Mouse (Mus musculus) common myeloid progenitor, adult 5-6 weeks (primary cell): ENCODE measurements around the gene Gm10295. TPM values are rescaled to one million over a fixed set of nuclear protein-coding genes. Genes with fewer than 3 reads are reported as not detected.
A peak's percentile ranks its signal among the peaks of the same experiment; 100 is the strongest.

Source experiments
- ATAC-seq: replicated peaks from 2 replicates; pipeline ENCODE4 v1.8.0; 2016; ENCODE audit warnings: low read depth, mild to moderate bottlenecking, moderate TSS enrichment, inconsistent platforms; ENCODE audit not compliant: poor library complexity, severe bottlenecking
- total RNA-seq: library from RNA; stranded (forward); fragments of 200-1000, 187-1606 nt; gene quantifications from 2 replicates; pipeline ENCODE4 v1.2.3, GENCODE M21; 2017

Gene Gm10295
- total RNA-seq: not detected in 2 replicates

DNA sequence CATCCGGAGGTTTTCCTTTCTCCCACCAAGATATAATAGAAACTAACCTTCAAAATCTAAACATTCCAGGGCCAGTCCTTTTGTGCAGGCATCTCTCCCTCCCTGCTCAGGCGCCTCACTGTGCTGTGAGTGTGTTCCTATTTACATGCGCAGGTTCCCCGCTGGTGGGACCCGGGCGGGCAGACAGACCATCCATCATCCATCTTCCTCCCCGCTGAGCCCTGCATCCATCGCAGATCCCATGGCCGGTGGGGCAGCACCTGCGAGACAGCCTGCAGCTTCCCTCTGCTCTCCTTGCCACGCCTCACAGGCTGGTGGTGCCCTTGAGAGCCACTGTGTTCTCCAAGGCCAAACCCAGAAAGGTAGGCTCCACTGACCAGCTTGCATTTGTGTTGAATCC lies at the start of gene Gm10295:
Gm10295 (minus strand) TSS at position 122 of the 400 bp plus-strand sequence.
- no peak for ATAC-seq

DNA sequence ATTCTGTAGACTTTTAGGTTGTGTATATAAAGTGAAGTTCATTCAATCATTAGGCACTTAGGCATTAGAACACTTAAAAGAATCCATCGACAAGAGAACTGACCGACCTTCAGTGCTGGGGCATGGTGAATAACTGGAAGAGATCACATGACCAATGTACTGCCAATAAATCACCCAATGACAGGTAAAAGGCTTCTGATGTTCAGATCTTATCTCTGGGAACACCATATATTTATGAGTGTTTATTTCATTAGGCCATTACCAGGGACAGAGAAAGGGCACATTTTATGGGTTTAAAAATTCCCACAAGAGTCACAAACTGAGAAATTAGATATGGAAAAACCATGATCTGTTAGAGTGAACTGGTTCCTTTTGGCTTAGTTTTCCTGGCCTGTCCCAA lies 49.7 kb upstream of the Gm10295 start:
- no peak for ATAC-seq

DNA sequence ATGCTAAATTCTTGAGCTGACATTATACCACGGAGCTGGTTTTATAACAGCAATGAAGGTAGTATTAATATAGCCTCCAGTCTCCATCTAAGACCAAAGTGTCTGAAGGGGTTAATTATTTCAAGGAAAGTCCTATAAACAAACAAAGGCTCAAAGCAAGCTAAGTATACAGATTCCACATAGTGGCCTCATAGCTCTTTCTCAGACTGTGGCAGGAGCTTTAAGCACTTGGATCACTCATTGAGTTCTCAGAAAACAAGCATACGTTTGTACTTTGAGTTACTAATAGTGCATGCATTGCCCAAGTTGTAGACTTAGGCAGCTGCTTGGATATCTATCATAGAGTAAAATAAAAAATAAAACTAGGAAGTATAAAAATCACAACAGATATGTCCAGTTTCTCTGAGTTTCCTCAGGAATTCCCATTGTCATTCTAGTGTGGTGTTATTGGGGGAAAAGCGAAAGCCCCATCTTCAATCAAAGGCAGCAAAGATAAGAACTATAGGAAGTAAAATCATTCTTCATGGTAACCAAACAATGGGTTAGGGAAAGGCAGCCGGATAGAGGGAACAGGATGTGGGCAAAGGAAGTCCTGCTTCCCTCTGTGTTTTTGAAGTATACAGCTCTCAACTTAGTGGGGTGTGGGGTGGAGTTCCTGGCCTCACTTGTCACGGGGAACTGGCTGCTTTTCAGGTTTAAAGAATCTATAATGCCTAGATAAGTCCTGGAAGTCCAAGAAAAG lies 48.8 kb upstream of the Gm10295 start:
- 0 out of 2 replicates have a peak, but pooled peaks have one; percentile 36 for ATAC-seq

DNA sequence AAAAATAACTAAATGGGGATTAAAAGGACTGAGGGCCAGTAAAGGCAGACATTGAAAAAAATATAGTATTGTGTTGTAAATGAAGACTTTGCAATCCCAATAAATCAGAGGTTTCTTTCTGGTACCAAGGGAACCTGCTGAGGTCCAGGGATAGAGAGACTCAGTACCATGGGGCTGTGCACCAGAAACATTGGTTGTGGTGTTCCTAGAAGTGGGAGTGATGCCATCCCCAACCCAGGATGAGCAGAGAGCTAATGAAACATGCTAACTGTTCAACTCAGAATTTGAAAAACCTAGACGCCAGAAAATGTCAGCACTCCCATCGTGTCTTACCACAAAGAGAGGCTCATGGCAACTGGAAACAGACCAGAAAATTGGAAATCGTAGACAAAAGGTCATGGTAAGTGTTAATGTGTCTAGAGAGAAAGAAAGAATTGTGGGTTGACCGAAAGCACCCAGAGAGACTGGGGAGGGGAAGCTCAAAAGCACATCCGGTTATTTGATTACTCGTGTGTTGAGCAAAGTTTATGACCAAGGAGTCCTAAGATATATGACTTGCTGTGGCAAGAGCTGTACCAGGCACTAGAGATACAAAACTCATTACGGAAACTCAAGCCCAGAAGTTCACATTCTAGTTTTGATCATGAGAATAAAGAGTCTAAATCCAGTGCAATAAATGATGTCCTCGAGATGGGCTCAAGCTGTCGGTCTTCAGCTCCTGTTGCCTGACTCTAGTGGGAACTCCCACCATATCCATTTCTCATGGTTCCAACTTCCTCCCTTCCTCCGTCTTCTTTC lies 47.9 kb upstream of the Gm10295 start:
- ATAC-seq: no peak

DNA sequence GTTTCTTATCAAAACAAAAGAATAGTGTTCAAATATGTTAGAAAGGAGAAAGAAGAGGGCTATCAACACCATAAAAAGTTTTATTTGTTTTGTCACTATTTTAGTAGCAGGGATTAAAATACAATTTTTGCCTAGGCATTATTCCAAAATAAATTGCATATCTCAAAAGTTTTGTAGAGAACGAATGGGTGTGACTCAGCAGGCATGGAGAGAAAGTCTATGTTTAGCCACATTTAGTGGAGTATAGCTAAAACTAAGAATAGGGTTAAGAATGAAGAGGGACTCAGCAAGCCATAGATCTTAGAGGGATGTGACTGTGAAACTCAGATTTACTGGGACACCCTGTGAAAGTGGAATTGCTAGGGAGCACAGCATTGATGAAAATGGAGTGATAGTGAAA lies 47.1 kb upstream of the Gm10295 start:
- no peak for ATAC-seq

DNA sequence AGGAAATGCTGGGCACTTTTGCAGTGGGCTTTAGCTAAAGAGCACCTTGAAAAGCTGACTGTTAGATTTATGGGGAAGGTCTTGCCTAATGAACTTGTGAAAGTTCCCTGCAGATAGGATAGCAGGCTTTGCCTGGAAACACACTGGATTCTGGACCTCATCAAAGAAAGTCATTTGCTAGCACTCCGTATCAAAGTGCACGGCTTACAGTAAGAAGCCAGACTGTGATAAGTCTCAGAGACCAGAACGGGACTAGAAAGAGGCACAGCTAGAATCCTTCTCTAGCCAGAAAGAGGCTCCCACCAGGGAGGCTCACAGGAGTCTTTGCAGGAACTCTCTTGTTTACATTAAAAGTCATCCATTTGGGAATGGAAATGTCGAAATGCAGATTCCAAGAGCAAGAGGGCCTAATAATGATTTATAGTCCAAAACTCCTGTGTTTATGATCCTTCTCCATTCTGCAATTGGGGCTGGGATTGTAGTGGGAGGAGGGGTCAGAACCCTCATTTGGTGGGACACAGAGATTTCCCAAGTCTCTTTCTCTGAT lies 41.6 kb upstream of the Gm10295 start:
- ATAC-seq: no peak

DNA sequence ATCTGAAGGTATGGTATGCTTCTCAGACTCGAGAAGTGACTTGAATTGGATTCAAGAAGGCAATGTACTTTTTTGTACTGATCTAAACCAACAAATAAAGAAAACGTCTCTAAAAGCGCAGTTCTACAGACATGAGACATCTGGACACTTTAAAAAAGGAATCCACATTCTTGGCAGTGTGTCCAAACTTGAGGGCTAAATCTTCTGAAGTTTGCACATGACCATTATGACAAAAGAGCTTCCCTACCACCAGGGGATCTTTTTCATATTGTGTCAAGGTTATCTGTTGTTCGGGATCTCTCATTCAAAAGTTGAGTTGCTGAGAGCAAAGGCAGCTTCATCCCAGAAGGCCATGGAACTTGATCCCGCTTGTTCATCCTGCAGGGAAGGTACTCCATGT lies 40.0 kb upstream of the Gm10295 start:
- no peak for ATAC-seq

DNA sequence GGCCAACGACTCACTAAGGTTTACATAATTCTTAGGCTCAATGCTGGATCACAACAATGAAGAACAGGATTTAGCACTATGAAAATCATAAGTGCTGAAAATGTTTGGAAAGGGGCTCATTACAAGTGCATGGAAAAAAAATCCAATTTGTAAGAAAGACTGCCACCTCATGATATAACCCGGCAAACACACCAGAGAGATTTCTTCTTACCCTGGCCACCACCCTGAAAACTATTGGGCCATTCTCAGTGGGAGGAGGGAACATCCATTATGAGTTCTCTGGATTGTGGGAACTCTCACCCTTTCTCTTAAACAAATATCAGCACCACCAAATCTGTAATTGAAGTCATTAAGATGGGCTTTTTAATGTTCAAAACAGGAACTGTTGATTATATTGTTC lies 39.0 kb upstream of the Gm10295 start:
- no peak for ATAC-seq

DNA sequence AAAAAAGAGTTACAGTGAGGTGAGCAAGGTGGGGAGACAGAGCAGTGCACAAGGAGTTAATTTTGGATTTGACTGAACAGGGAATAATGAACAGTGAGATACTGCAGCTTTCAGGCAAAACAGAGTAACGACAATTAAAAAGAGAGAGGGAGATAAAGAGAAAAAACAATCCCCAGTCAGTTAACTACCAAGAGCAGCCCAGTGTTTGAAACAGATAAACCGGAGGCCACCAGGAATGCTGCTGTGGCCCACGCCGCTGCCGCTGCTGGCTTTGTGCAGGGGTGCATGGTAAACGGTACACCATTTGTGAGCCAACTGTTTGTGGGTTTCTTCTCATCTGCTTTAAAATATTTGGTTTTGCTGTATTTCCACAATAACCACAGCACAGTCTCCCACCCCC lies 34.8 kb upstream of the Gm10295 start:
- ATAC-seq: peak; percentile 97

DNA sequence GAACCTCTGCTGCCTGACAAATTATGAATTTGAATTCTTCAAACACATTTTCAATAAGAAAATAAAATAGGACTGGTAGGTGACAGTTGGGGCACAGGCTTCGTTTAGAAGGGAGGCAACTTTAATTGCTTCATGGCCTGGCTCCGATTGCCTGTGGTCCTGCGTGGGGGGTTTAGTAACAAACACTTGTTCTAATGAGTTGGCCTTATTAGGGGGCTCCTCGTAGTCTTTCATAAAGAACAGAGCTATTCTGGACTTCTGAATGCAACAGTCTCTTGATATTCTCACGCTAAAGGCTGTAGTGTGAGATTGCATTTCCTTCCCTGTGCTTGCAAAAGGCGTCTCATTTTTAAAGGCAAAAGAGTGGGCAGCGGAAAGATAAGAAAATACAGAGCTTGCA lies 33.6 kb upstream of the Gm10295 start:
- no peak for ATAC-seq

DNA sequence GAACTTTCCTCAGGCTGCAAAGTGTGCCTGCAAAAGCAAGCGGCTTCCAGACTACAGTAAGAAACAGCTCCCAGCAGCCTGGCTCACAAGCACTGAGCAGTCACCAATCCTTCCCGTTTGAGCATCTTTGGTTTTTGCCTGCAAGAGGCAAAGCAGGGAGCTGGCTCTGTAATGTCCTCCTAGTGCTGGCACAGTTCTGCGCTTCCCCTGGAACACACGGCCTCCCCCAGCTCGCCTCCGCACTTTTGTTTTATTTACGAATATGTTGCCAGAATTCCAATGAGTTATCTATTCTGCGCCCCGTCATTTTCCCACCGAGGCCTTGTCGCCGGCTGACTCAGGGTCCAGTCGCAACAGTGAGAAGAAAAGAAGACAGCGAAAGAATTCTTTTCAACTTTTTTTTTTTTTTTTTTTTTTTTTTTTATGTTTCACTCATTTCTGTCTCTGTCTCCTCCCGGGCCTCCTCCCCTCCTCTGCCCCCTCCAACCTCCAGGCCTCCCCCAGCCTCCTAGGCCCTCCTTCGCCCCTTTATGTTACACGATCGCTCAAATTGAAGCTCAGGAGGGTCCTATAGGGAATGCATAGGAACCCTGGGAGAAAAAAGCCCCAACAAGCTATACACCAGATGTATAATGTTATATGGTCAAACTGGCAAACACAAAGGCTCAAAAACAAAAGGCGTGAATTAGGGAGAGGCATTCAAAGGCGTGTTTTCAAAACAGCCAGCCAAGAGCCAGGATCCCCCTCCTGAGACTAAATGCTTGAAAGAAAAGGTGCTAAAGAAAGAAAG lies 32.3 kb upstream of the Gm10295 start:
- no peak for ATAC-seq

DNA sequence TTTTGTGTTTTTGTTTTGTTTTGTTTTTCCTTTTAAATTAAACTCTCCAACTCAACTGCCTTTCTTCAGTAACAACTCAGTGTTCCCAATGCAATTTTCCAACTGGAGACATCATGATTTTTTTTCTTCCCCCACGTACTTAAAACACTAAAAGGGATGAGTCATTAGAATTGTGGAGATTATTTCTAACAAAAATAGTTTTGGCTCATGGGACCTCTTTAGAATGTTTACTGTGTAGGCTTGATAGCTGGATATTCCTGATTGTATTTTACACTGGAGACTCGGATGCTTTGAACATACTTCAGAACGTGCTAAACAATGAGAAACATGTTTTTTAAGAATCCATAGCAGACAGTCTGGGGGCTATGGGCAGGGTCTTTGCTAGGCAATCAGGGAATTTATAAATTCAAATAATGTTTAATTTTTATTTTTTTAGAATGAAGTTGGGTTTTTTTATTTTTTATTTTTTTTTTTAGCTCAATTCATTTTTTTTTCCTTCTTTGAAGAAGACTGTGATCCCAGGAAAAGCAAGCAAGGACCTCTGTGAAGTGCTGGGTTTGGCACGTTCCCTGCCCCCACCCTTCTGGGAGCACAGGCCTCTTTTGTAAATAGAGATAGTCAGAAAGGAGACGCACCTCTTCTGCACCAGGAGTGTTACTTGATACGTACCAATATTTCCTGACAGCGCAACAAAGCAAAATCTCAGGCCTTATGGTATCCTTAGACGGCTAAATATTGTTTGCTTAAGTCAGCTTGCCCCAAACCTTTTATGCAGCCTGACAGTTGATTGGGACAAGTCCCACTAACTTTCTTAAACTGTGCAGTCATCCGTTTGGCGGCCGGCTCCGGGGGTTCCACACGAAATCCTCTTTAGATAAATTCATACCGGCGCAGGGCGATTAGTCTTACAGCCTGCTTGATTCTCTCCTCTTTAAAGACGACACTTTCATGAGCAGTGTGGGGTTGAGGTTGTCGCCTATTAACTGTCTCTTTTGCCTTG lies 28.8 kb upstream of the Gm10295 start:
- ATAC-seq: no peak

DNA sequence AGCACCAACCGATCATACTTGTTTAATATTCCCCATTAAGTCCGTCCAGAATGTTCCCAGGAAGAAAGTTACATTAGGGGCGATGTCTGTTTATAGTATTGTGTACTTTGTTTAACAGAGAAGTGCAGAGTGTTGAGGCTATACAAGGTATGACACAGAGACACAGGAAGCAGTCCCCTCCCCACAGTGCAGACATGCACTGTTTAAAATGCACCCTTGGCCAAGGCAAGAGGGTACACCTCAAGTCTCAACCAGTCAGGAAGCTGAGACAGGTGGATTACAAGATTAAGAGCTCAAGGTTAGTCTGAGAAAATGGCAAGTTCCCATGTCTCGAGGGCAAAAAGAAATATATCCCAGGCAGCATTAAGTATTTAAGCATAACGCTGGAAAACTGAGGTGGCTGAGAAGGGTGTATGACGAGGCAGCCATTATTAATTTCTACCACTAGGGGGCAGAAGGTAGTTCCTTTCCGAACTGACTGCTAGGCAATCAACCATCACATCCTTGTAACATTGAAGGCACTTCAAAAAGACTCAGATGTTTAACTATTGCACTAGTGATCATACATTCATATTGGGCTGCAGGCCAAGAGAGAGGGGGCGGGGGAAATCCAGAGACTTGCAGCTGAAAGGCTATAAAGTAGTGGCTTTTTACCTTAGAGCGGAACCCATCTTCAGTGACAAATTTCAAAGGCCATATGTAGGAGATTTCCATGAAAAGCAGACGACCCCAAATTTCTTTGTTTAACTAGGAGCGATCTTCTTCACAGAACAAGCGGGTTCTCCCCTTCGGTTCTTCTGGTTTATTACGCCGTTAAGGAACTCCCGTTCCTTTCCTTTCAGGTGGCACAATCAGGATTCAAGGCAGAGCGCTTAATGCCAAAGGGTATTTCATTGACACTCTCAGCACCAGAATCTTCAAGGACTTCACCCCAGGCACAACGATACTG lies 27.8 kb upstream of the Gm10295 start:
- peak; percentile 95 for ATAC-seq

DNA sequence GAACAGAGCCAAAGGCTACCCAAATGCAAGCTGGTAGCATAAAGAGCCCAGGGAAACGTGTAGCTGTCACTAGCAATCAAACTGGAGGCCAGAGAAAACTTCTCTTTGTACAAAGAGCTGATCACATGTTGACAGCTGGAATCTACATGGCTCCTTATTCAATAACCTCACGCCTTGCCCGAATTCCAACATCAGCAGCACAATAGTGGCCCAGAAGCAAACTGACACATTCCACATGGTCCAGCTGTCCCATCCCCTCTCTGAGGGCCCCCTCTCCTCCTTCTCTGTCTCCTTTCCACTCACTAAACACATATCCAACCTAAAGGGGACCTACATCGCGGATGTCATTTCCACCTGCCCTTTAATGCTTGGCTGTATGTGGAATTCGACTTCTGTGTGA lies 26.7 kb upstream of the Gm10295 start:
- no peak for ATAC-seq

DNA sequence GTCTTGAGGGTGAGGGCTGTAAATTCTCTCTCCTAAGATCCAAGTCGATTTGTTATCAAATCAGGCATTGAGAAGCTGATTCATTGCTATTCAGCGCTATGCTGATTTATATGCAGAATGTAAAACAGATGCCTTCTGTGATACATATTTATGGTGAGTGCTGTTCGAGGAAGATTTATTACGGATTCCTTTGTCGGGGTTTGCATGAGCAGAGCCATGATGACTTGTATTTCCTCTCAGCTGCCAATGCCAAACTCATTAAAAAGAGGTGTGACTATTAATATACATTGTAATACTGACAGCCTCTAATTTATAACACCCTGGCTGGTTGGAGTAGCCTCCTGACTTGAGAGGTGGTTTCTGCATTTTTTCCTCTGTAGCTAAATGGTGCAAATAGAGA lies 22.8 kb upstream of the Gm10295 start:
- no peak for ATAC-seq

DNA sequence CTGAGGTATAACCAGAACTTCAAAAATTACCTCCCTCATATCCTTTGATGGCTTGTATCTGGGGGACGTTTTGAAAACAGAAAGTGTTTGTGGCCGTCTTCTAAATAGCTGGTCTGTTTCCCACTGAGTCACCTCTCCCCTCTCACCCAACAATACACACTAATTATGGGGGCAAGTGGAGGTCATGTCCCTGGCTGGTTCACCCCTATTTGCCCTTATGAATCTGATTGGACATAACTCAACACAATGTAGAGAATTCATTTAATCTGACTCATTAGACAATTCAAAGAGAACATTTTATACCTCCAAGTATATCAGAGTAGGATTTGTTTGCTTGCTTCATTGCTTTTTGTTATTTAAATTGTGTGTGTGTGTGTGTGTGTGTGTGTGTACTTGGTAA lies 20.6 kb upstream of the Gm10295 start:
- ATAC-seq: no peak

DNA sequence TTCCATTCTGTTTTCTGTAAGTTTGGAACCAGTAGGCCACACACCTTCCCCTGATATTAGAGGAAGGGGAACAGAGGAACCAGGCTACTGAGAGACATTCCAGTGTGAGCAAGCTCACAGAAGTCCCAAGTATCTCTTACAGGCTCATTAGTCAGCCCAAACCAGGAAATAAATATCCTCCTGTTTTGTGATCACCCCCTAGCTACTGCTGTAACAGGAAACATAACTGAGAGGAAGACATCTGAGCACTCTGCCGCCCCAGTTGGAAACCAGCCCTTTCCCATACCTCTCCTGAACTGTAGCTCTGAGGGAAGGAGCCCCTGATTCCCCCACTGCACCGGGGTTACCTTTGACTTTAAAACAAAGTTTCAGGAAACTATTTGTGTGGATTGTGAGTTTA lies 19.5 kb upstream of the Gm10295 start:
- no peak for ATAC-seq

DNA sequence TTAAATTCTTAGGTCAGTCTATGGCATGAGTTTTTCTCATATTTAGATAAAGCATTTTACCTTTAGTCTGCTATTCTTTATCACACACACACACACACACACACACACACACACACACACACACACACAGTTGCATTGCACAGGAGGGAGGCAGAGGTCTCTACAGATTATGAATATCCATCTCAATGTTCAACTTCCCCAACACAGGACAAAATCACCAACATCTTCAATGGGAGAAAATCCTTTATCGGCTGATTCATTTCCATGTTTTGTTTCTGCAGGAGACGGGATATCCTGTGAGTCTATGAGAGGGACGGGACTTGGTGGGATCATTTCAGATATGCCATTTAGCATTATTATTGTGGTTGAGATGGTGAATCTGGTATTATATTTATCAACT lies 18.8 kb upstream of the Gm10295 start:
- no peak for ATAC-seq
